Mouse (Mus musculus) cerebellum, postnatal 10 days (tissue): ENCODE results near the gene Ddx17.
A peak's percentile ranks its signal among the peaks of the same experiment; 100 is the strongest.

Experiments
- DNase-seq, 2 experiments: peaks; one replicate each; pipeline ENCODE4 v3.0.0; 2021; ENCODE audit warnings: mixed read lengths in 2 of 2

Gene Ddx17

DNA sequence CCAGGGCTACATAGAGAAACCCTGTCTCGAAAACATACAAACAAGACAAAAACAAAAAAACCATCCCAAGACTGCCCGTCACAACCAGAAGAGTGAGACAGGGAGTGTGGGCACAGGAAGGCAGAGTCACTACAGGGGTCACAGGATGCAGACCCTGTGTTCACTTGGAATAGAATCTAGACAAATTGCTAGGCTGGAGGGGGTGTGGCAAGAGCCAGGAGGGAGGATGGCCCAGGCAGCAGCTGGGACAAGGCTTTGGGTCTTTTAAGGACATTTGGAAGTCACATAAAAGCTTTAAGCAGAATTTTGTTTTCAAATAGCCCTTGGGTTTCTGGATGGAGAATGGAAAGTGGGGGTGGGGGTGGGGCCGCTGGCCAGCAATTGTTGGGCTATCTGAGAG is 28.0 kb downstream of the Ddx17 start:
- peak in 1 of 2 experiments; percentile 31 for DNase-seq

DNA sequence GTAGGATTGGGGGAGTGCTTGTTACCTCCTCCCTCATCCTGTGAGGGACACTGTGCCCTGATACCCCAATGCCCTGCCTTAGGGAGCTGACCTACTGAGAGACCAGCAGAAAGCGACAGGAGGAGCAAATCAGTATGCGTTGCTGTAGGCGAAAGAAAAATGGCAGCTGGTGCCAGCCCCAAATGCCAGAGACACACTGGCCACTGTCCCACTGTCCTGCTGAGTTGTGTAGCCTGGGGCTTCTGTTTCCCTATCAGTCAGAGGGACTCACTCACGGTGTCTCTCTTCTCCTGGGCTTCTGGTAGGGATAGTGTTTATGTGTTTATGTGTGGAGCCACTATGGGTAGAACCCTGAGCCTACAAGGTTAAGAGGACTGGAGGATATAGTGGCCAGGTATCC is 28.8 kb downstream of the Ddx17 start:
- peak; percentile 74 to 77 for DNase-seq

DNA sequence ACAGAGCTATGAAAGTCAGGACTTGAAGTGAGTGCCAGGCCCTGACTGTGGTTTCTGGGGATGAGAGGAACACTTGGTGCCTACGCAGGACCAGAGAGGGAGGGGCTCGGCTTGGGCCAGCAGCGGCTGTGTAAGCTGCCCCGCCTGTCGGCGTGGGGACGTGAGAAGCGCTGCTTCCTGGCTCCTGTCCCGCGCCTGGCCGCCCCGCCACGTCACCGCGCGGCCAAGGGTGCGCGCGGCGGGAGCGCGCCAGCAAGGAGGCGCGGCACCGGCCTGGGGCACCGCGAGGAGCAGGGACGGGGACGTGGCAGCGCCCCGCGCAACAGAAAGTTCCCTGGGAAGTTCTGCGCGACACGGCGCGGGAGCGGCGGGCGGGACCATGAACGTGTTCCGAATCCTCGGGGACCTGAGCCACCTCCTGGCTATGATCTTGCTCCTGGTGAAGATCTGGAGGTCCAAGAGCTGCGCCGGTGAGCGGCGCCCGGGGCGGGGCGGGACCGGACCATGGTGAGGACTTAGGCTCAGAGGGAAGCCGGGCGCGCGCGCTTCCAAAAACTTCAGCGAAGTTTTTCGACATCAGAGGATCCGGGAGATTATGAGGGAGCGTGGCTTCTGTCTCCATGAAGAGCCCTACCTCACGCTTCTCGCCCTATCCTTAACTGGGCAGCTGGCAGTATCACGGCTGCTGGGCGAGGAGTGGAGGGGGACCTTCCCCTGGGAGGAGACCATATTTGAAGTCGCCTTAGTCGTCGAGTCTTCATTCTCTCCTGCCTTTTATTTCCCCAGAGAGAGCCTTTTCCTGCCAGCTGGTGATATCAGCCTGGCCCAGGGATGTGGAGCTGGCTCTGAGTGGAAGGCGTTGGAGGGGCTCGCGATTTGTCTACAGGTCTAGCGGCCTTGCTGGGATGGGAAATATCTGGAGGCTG is 30.1 kb downstream of the Ddx17 start, which contains the start of gene Kdelr3:
TSS of gene Kdelr3 (plus strand) at position 241 of the 926 bp plus-strand sequence.
- peak; percentile 67 to 72 for DNase-seq

DNA sequence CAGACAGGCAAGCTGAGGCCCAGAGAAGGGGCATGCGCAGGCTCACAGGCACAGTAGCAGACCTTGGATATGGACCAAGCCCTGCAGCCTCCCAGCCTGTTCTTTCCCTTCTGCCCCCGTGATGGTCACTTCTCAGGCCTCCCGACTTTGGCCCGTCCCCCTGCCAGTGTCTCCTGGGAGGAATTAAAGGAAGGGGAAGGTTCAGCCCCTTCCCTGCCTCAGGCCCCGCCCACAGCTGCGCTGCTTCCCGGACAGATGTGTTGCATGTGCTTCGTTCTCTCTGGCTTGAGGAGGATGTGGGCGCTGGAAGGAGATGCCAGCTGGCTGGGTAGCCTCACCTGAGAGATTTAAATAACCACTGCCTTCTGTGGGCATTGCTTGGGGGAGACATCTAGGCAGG is 32.6 kb downstream of the Ddx17 start:
- DNase-seq, result no peak

DNA sequence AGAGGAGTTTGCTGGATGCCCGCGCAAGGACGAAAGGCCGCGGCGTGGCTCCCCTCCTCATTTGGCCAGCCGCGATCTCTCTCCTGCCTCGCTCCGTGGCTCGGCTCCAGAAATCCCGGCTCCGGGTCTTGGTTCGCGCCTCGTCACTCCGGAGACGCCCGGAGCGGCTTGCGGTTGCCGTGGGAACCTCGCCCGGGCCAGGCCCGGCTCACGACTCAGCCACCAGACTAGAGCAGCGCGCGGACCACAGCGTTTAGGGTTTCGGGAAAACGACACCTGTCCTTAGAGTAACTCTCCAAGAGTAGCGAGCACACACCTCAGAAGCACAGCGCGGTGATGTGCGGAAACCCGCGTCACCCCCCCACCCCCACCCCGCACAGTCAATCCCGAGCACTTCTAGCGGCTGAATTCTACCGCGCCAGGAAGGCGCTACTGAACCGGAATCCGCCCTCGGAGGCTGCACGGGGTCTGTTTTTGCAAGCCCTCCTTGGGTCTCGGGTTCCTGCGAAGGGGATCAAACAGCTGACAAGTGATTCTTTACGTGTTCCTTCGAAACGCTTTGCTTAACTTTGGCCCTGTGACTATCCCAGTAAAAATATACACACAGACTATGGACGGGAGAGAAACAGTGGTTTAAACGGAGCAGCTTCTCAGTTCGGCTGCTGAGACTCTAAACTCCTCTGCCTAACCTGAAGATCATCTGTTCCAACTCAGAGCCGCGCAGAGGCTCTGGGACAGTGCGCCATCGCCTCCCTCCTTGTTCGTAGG is 34.8 kb downstream of the Ddx17 start:
- DNase-seq, result peak; percentile 97 to 98

DNA sequence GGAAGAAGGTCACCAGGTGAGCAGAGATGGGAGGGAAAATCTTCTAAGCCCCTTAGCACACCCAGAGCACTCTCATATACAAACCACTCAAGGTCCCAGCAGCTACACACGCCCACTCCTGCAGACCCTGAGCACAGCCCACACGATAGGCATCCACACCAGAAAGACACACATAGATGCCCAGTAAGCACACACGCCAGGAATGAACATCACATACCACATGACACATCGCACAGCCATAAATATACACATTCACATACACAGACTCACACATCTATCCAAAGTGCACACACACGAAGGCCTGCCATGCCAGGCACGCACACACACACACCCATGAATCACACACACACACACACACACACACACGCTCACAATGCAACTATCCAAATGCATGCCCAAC is 36.1 kb downstream of the Ddx17 start:
- DNase-seq, result no peak

DNA sequence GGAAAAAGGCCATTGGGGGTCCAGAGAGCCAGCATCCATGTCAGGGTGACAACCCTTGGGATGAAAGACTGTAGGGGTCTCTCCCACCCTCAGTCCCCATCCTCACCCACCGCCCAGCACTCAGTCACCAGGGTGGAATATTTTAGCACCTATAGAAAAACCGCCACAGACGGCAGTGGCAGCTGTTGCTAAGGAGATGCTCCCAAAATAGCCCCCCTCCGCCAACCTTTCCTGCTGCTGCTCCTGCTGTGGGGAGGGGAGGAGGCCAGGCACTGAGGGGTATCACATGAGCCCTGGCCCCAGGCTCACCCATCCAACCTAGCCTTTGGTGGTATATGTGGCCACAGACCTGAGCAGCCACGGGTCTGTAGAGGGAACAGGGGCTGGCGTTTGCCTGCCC is 36.5 kb downstream of the Ddx17 start:
- DNase-seq, result no peak

DNA sequence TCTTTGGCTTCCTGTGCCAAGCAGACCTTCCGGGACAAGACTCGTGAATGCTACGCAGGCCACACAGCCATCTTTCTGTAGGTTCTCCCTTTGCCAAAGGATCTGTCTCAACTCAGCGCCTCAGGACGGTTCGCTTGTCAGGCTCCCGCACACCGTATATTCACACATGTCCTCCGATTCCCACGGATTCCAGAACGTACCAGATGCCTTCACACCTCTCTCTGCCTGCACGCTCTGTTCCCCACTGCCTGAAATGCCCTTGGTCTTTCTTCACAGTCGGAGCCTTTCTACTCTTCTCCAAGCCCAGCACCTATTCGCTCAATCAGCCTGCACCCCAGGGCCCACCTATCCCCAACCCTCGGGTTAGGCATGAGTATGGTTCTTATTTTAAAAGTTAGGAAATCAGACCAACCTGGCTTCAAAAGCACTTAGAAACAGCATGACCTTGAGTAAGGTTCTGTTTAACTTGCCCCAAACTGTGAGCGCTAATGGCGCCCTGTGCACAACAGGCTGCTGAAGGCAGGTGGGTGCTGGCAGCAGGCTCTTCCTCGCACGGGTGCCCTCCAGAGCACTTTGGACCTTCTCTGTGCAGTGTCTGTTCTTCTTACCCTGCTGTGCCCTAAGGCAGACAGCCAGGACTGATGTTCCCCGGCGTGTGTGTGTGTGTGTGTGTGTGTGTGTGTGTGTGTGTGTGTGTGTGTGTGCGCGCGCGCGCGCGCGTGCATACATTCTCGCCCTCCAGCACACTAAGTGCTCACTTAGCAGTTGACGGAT is 39.3 kb downstream of the Ddx17 start:
- DNase-seq, result no peak

DNA sequence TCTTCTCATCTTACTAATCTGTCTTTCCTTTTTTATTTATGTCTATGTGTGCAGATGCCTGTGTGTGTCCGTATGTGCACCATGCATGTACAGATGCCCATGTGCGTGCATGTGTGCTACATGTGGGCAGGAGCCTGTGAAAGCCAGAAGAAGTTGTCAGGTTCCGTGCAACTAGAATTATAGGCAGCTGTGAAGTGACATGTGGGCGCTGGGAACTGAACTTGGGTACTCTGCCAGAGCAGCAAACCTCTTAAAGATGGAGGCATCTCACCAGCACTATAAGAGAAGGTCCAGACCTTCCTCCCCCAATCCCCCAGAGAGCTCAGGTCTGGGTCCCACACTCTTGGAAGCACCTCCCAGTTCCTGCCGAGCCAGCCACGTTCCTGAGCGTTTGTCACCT is 40.1 kb downstream of the Ddx17 start:
- DNase-seq, result no peak

DNA sequence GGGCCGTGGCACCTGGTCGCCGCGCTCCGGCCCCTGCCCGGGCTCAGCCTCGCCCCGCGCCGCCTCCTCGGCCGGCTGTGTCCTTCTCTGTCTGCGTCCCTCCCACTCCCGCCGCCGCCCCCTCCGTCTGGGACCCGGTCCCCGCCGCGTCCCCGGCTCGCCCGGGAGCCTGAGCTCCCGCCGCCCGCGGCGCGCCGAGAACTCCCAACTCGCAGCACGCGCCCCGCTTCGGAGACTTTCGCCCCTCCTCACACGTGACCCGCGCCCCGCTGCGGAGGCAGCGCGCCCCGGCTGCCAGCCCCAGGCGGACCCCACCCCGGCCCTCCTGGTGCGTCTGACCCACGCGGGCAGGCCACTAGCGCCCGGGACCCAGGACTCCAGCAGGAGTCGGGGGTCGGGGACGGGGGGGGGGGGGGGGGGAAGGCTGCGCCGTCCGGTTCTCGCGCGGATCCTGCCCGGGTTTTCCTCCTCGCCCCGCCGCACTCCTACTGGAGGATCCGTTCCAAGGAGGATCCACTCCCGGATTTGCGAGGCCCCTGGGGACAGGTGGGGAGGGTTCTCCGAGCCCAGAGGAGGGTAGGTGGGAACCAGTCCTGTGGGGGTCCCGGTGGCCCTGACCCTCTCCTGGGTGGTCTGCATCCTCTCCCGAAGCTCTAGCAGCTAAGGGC is 40.8 kb downstream of the Ddx17 start:
- DNase-seq, result peak; percentile 86 to 89

DNA sequence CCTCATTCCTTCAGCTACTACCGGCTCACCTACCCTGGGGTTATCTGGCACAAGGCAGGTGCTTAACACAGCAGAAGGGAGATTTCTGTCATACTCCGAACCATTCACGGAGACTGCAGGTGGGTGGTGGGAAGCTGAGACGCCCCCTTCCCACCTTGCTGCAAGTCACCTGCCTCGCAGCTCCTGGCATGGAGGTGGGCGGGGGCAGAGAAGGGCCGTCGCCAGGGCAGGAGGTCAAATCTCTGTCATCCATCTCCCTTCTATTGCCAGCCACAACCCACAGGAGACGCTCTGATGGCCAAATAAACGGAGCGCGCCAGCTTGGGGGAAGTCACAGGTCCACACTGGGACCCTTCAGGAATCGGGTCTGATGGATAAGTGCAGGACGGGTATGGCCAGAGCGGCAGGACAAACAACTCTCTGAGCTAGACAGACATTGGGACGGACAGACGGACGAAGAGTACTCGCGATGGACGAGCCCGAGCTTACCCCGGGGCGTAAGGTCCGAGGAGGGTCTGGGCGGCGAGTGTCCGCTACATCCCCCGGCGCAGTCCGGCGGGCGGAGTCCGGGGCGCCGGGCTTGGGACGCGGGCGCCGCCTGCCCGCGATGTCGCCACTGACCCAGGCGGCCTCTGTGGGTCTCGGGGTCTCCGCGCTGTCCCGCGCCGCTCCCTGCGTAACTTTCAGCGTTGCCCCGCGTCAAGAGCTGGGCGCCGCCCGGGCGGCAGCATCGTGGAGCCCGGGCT is 41.7 kb downstream of the Ddx17 start, which contains the start of gene Kcnj4:
TSS of gene Kcnj4 (minus strand) at position 535 of the 746 bp plus-strand sequence.
- no peak for DNase-seq

DNA sequence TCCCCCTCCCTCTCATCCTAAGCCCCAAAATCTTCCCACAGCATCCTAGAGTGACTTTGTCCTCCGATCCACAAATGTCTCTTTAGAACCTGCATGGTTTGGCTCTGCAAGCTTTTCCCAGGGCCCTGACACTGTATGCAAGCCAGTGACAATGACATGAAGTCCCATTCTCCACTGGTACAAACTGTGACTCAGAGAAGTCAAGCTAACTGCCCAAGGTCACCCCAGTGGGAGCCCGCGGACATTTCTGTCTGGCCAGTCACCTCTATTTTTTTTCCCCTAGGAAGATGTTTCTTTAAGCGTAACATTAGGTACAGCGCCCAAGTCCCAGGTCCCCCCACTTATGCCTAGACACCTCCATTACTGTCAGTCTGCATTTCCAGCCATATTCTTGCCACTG is 43.1 kb downstream of the Ddx17 start:
- no peak for DNase-seq

DNA sequence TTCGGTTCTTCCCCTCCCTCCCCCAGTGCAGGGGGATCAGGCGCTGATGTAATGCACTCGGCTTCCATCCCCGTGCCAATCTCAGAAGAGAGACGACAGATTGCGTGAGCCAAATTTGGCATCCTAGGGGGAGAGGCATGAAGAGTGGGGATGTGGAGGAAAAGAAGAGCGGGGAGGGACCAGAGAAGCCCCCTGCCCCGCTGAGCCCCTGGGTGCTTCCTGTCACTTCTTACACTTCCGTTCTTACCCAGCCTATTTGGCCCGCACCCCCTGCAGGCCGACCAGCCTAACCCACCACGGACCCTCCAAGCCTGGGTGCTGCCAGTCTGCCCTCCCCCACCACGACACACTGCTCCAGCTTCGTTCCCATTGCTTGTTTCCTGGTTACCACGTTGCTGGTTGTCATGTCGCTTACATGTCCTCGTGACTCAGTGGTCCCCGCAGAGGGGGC is 43.6 kb downstream of the Ddx17 start:
- DNase-seq, result peak in 1 of 2 experiments; percentile 41

DNA sequence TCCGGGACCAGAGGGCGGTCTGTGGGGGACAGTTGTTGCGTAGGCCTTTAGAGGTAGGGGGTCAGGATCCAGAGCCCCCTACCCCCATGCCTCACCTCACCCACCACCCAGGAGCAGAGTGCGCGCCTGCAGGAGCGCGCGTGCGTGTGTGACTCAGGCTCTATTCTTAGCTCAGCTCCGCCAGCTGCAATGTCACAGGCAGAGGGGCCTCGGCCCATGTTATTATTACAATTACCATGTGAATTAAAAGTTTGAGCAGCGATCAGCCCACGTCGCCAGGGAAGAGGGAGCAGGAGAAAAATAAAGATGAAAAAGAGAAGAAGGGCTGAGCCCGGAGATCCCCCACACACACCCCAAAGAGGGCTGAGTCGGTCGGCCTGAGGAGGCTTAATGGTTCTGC is 46.4 kb downstream of the Ddx17 start:
- no peak for DNase-seq

DNA sequence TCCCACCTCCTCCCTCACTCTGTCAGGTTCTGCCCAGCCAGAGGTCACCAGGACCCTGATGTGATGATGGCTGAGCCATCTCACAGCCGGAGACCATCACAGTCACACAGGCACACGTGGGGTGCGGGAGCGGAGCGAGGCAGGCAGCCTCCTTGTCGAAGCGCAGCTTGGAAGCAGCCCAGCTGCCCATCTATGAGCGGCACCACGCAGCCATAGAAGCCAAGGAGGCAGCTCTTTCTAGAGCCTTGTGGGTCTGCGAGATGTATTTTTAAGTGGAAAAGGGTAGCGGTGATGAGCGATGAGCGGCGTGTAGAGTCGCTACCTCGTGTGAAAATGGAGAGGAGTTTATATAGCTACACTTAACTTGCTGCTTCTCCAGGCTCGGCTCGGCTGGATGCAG is 53.0 kb downstream of the Ddx17 start:
- DNase-seq, result peak in 1 of 2 experiments; percentile 40

DNA sequence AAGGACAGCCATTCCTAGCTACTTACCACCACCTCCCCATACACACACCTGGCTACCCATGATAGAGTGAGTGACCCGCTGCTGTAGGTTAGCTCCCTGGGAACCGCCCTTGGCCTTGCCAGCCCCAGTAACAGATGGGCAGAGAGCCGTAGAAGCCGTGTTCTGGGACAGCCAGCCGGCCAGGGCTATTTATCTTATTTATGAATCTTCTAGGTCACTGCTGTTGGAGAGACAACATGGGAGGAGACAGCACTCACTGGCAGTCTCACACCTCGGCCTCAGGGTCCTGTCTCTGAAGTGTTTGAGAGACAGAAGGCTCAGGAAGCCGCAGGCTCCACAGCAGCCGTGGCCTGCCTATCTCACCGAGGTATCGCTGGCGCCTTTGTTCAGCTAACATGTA is 57.1 kb downstream of the Ddx17 start:
- DNase-seq, result no peak

DNA sequence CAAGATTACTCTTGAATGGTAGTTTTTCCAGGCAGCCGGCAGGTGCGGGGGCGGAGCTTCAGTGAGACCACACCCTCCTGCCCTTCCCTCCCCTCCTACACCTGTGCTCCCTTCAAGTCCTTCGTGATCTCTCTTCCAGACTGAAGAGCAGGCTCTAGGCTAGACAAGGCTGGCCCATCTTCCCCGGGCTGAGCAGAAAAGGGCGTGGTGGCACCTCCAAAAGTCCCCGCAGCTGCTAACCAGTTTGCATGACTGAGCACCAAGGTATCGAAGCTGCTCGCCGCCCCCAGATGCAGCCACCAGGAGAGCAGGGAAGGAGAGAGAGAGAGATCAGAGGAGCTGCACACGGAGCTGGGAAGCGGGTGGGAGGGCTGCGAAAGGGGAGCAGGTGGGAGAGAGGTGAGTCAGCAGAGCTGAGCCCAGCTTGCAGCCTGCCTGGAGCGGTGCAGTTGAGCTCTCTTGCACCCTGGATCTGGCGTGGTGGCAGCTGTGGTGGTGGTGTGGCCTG is 65.3 kb downstream of the Ddx17 start:
- DNase-seq, result no peak
